Mouse (Mus musculus) myocyte (in vitro differentiated cells): ENCODE results near the gene Prrt2. TPM values are rescaled to one million over a fixed set of nuclear protein-coding genes. Genes with fewer than 3 reads are reported as not detected.

Experiments used
- H3K27me3 ChIP-seq: one replicate; pipeline ENCODE4 v1.6.1; 2011; ENCODE audit not compliant: control insufficient read depth, insufficient read depth, insufficient read length
- H3K36me3 ChIP-seq: one replicate; pipeline ENCODE4 v1.6.1; 2011; ENCODE audit not compliant: control insufficient read depth, insufficient read depth
- H3K4me2 ChIP-seq: one replicate; pipeline ENCODE4 v1.6.1; 2011; ENCODE audit warnings: low read depth, control low read depth
- H3K4me3 ChIP-seq: one replicate; pipeline ENCODE4 v1.5.1; 2011; ENCODE audit warnings: mild to moderate bottlenecking, control low read depth, moderate library complexity
- H3K79me2 ChIP-seq: one replicate; pipeline ENCODE4 v1.6.1; 2011; ENCODE audit not compliant: control insufficient read depth, insufficient read depth
- H3ac ChIP-seq: one replicate; pipeline ENCODE4 v1.6.1; 2011; ENCODE audit not compliant: control insufficient read depth, insufficient read length
- CEBPB ChIP-seq: IDR thresholded peaks from 2 replicates; pipeline ENCODE4 v1.6.1; 2011; ENCODE audit warnings: mild to moderate bottlenecking, moderate library complexity; ENCODE audit not compliant: poor library complexity, insufficient read depth, severe bottlenecking
- E2F4 ChIP-seq: IDR thresholded peaks from one replicate; pipeline ENCODE4 v1.6.1; 2011; ENCODE audit warnings: mild to moderate bottlenecking, control low read depth, moderate library complexity; ENCODE audit not compliant: insufficient read depth
- MAX ChIP-seq: IDR thresholded peaks from one replicate; pipeline ENCODE4 v1.6.1; 2011; ENCODE audit warnings: low read depth, mild to moderate bottlenecking, control low read depth
- MYOD1 ChIP-seq, 3 experiments: IDR thresholded peaks; one replicate each; pipeline ENCODE4 v1.6.1; 2011; ENCODE audit warnings: control low read depth in 2 of 3, low read depth in 2 of 3, mild to moderate bottlenecking in 2 of 3, moderate library complexity in 1 of 3; ENCODE audit not compliant: insufficient read length in 2 of 3, control insufficient read depth in 1 of 3
- MYOG ChIP-seq, 3 experiments: IDR thresholded peaks; one replicate each; pipeline ENCODE4 v1.6.1; 2011; ENCODE audit warnings: control low read depth in 2 of 3, low read depth in 2 of 3, mild to moderate bottlenecking in 2 of 3; ENCODE audit not compliant: insufficient read length in 2 of 3, control insufficient read depth in 1 of 3, insufficient read depth in 1 of 3
- POLR2A ChIP-seq: IDR thresholded peaks from one replicate; pipeline ENCODE4 v1.6.1; 2011; ENCODE audit warnings: low read depth, mild to moderate bottlenecking, control low read depth, moderate library complexity; ENCODE audit not compliant: insufficient read length
- POLR2AphosphoS2 ChIP-seq: IDR thresholded peaks from one replicate; pipeline ENCODE4 v1.6.1; 2011; ENCODE audit warnings: low read depth, control low read depth; ENCODE audit not compliant: insufficient read length
- REST ChIP-seq: IDR thresholded peaks from one replicate; pipeline ENCODE4 v1.6.1; 2011; ENCODE audit warnings: mild to moderate bottlenecking, control low read depth, moderate library complexity; ENCODE audit not compliant: insufficient read depth, insufficient read length
- SRF ChIP-seq: IDR thresholded peaks from one replicate; pipeline ENCODE4 v1.6.1; 2011; ENCODE audit warnings: low read depth; ENCODE audit not compliant: control insufficient read depth, insufficient read length
- TCF12 ChIP-seq: IDR thresholded peaks from one replicate; pipeline ENCODE4 v1.6.1; 2011; ENCODE audit warnings: mild to moderate bottlenecking, control low read depth; ENCODE audit not compliant: poor library complexity, insufficient read depth, severe bottlenecking
- TCF3 ChIP-seq: IDR thresholded peaks from one replicate; pipeline ENCODE4 v1.6.1; 2011; ENCODE audit warnings: low read depth, control low read depth; ENCODE audit not compliant: insufficient read length
- USF1 ChIP-seq: IDR thresholded peaks from one replicate; pipeline ENCODE4 v1.6.1; 2011; ENCODE audit warnings: low read depth, mild to moderate bottlenecking, control low read depth, moderate library complexity
- polyA plus RNA-seq: library from polyadenylated mRNA; unstranded; fragments of >200 nt; fragmentation: generic; extraction: Trizol; gene quantifications from one replicate; pipeline ENCODE4 v1.2.1, GENCODE M21; 2012; ENCODE audit warnings: missing spikeins

The Prrt2 gene
- polyA plus RNA-seq, 1 experiment, result not detected

DNA sequence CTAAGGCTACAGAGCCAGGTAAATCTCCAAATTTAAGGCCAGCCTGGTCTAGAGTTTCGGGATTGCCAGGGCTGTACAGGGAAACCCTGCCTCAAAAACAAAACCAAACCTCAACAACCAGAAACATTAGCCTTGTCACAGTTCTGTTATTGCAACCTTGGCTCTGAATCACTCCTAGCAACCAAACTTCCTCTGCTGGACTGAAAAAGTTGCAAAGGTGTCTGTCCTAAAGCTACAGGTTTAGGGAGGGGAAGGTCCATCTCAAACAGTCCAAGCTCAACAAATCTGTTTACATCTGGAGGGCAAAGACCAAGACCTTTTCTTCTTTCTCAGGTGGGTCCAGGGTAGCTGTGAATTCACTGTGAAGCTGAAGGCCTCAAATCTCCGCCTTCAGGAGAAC lies 10.0 kb downstream of the Prrt2 start:
- Histone ChIP-seq H3K36me3 (no peaks in the 10 kb centered on the region), H3K27me3 (no peaks in the 10 kb centered on the region), H3ac (no peak overlapping the region), H3K4me3 (no peak overlapping the region), H3K4me2 (no peak overlapping the region), H3K79me2 (peaks cover 44% of the 10 kb centered on the region)
- TF ChIP-seq MAX, result no peak
- TF ChIP-seq TCF12, result no peak
- TF ChIP-seq POLR2AphosphoS2, result no peak
- no peak for TF ChIP-seq E2F4
- TF ChIP-seq POLR2A, result no peak
- no peak for TF ChIP-seq MYOG (IDR thresholded peaks at IDR 0.05; ENCODE audit: control insufficient read depth in 1 of 3, insufficient read depth in 1 of 3, insufficient read length in 2 of 3, low read depth in 2 of 3)
- TF ChIP-seq USF1, result no peak
- no peak for TF ChIP-seq CEBPB
- TF ChIP-seq REST, result no peak
- no peak for TF ChIP-seq TCF3
- no peak for TF ChIP-seq MYOD1 (IDR thresholded peaks at IDR 0.05; ENCODE audit: control insufficient read depth in 1 of 3, insufficient read length in 2 of 3, low read depth in 2 of 3)
- no peak for TF ChIP-seq SRF

DNA sequence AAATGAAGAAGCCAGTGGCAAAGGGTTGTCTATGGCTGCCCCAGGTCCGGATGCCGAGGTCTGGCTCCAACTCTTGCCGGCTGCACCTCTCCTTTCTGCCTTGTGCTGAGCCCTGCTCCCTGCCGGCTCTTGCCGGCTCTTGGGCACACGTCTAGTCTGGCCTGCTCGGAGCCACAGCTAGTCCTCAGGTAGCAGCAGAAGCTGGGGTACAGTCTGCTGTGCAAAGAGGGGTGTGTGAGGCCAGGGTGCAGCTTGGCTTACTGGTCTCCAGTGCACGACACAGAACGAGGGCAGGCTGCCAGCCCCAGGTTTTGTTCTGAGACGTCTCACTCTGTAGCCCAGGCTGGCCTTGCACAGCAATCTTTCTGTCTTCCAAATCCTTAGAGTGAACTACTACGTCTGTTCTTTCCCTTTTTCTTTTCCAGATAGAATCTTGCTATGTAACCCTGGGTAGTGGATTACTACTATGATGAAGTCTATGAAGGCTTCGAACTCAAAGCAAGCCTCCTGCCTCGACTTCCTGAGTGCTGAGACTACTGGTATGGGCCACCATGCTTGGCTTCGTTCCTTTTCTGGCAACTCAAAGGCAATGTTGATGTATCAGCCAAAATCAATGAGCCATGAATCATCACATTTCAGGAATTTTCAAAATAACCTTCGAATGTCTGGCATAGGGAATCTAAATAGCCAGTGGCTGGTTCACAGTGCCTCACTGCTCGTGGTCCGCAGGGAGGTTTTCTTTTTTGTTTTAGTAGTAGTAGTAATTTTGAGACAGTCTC lies 11.5 kb downstream of the Prrt2 start:
- no peak overlapping the region for H3K4me3 ChIP-seq
- no peaks in the 10 kb centered on the region for H3K27me3 ChIP-seq
- TF ChIP-seq CEBPB (no peak), E2F4 (no peak), POLR2A (peak; percentile 4), MAX (no peak), MYOG (IDR thresholded peaks at IDR 0.05; ENCODE audit: control insufficient read depth in 1 of 3, insufficient read depth in 1 of 3, insufficient read length in 2 of 3, low read depth in 2 of 3) (no peak), USF1 (no peak), POLR2AphosphoS2 (peak; percentile 6), TCF12 (no peak), REST (no peak), TCF3 (no peak), MYOD1 (IDR thresholded peaks at IDR 0.05; ENCODE audit: control insufficient read depth in 1 of 3, insufficient read length in 2 of 3, low read depth in 2 of 3) (no peak), SRF (no peak)
- peaks cover 35% of the 10 kb centered on the region for H3K79me2 ChIP-seq
- no peaks in the 10 kb centered on the region for H3K36me3 ChIP-seq
- peak overlapping the region; percentile 20 for H3ac ChIP-seq
- peak overlapping the region; percentile 69 for H3K4me2 ChIP-seq

DNA sequence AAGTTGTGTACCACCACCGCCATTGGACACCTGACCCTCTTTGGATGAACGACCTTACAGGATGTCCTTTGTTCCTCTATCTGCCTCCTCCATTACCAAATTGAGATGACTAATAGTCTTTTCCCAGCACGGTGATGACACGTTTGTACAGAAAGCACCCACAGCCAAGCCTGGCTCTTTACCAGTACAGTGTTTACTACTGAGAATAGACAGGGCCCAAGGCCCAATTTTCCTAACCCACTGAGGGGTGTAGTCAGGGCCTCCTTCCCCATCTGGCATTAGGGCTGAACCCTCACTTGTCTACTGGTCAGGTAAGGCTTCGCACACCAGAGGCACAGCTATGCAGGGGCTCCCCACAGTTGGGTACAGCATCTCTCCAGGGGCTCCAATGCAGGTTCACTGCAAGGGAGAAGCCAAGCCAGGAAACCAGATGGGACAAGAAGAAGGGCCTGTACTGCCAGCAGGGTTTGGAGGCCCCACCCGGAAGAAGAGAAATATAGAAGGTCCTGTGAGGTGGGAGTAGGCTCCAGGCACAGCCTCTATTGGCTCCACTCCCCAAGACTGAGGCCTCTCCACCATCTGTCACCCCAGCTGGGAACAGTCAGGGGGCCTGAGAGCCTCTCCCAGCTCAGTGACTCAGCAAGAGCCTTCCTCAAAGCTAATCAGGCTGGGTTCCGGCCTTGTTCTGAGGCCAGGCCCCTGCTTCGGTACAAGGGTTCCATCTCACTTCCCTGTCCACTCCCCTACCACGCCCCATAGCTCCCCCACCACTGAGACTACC lies 12.6 kb downstream of the Prrt2 start:
- no peak overlapping the region for H3K4me3 ChIP-seq
- no peaks in the 10 kb centered on the region for H3K27me3 ChIP-seq
- peak overlapping the region; percentile 20 for H3ac ChIP-seq
- peaks cover 25% of the 10 kb centered on the region for H3K79me2 ChIP-seq
- peak; percentile 23 for TF ChIP-seq POLR2AphosphoS2
- no peak for TF ChIP-seq MAX
- peak; percentile 31 for TF ChIP-seq POLR2A
- peak; percentile 41 for TF ChIP-seq TCF12
- TF ChIP-seq MYOG (IDR thresholded peaks at IDR 0.05; ENCODE audit: control insufficient read depth in 1 of 3, insufficient read depth in 1 of 3, insufficient read length in 2 of 3, low read depth in 2 of 3), result peak in 2 of 3 experiments; percentile 71 to 83
- TF ChIP-seq CEBPB, result no peak
- no peak for TF ChIP-seq E2F4
- no peak for TF ChIP-seq SRF
- no peak for TF ChIP-seq REST
- TF ChIP-seq USF1, result no peak
- TF ChIP-seq MYOD1 (IDR thresholded peaks at IDR 0.05; ENCODE audit: control insufficient read depth in 1 of 3, insufficient read length in 2 of 3, low read depth in 2 of 3), result peak; percentile 3 to 78 (median 49)
- no peak for TF ChIP-seq TCF3
- no peaks in the 10 kb centered on the region for H3K36me3 ChIP-seq
- peak overlapping the region; percentile 69 for H3K4me2 ChIP-seq

DNA sequence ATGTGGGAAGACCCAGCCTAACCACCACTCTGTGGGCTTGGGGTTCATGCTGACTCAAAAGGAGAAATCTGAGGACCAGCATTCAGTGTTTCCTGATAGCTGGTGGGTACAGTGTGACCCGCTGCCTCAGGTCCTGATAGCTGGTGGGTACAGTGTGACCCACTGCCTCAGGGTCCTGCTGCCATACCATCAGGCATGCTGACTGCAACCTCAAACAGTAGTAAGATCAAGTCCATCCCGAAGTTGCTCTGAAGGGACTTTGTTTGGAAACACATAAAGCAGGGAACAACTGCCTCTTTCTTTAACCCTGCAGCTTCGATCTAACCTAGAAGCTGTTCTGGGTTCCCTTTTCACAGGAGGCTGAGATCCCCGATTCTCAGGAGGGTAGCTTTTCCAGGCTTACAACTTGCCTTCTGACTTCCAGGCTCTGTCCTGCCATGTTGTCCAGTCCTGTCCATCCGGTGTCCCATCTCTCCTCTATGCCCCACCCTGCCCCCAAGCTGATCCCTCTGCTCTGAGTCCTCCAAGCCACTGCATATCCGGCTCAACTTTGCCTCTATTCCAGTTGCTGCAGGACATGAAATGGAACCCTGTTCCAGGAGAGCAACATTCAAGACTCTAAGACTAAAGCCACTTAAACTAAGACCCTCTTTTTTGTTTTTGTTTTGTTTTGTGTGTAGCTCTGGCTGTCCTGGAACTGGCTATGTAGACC lies 13.5 kb downstream of the Prrt2 start:
- Histone ChIP-seq H3K4me2 (no peak overlapping the region), H3K79me2 (peaks cover 17% of the 10 kb centered on the region), H3K36me3 (no peaks in the 10 kb centered on the region), H3K27me3 (no peaks in the 10 kb centered on the region), H3ac (no peak overlapping the region), H3K4me3 (no peak overlapping the region)
- TF ChIP-seq E2F4 (no peak), REST (no peak), MAX (no peak), SRF (no peak), MYOG (IDR thresholded peaks at IDR 0.05; ENCODE audit: control insufficient read depth in 1 of 3, insufficient read depth in 1 of 3, insufficient read length in 2 of 3, low read depth in 2 of 3) (no peak), MYOD1 (IDR thresholded peaks at IDR 0.05; ENCODE audit: control insufficient read depth in 1 of 3, insufficient read length in 2 of 3, low read depth in 2 of 3) (no peak), POLR2AphosphoS2 (no peak), CEBPB (no peak), POLR2A (no peak), TCF12 (no peak), TCF3 (no peak), USF1 (no peak)
